Mouse (Mus musculus) thymus, postnatal 4 days (tissue): Measurements from ENCODE around the gene Chst14.

Experiments
- DNase-seq: peaks from one replicate; pipeline ENCODE4 v3.0.0; 2021

Chst14 gene

DNA sequence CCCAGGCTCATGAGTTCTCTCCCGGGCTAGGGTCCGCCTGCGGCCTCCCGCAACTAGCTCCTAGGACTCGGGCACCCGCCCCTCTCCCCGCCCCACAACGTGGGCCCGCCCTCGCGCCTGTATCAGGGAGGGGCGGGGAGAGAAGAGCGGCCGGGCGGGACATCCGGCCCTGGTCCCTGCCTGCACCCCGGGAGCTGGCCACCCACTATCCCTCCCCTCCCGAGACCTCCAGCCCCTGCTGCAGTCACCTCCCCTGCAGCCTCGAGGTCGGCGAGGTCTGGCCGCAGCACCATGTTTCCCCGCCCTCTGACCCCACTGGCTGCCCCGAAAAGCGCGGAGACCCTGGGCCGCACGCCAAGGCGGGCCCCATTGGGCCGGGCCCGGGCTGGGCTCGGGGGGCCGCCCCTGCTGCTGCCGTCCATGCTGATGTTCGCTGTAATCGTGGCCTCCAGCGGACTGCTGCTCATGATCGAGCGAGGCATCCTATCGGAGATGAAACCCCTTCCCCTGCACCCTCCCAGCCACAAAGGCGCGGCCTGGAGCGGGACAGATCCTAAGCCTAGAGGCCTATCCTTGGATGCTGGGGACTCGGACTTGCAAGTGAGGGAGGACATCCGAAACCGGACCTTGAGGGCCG lies at the start of gene Chst14:
Chst14 (plus strand) TSS at position 136 of the 637 bp plus-strand sequence.
- DNase-seq, result peak; percentile 79

DNA sequence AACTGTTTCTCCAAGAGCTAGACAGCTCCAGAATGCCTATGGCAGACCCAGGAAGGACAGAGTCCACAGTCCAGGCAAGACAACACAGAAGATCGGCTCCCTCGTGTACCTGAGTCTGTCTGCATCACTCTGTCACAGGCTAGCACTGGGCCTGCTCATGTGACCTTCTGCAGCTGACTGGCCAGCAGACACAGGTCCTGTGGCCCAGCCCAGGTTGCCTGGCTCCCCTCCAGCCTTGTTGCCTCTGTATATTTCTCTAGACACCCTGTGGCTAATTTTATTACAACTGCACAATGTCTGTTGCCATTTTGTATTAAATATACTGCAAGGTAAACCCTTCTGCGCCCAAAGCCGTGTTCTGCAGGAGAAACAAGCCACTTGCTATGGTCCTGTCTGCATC lies 45.3 kb upstream of the Chst14 start:
- no peak for DNase-seq

DNA sequence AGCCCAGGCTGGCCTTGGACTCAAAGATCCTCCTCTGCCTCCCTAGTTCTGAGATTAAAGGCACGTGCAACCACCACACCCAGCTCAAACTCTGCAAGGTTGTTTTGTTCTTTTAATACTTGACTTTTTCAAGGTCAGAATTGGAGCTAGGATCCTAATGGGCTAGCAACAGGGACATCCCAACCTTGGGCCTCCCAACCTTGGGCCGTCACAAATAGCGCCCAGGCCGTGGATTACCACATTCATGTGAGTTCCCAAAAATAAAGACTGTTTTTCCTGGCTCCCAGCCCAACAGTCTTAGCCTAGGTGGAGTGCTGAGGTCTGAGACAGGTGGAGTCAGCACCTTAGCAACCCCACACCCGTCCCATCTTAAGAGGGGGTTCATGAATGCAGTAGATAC lies 44.3 kb upstream of the Chst14 start:
- no peak for DNase-seq

DNA sequence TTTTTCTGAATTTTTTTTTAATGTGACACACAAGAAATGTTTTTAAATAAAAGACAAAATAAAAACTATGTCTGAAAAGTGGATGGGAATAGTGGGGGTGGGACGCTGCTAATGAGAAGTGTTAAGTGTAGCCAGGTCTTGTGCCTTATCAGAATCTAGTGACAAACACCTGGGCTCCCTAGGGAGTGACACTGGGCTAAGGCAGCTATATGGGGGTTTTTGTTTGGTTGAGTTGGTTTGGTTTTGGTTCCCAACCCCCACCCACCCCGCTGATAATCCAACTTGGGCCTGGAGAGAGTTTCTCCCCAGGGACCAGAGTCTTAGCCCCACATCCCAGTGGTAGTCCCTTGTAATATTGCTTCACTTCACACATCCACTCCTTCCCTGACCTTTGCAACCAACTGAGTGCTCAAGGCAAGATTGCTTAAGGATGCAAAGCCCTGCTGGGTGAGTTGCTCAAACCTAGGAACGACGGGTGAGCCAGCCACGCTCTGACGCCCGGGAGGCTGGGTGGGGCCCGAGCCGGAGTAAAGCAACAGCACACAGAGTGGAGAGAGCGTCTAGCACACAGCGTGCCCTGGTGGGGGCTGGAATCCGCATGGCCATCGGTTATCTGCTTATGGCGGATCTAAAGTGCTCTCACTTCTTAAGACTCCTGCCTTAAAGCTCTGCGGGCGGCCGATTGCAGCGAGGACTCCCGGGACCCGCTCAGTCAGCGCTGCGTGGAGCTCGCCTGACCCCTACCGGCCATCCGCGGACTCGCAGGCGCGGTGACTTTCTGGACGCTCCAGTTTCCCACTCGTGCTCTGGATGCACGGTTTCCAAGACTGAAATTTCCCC lies 43.2 kb upstream of the Chst14 start:
- peak; percentile 92 for DNase-seq

DNA sequence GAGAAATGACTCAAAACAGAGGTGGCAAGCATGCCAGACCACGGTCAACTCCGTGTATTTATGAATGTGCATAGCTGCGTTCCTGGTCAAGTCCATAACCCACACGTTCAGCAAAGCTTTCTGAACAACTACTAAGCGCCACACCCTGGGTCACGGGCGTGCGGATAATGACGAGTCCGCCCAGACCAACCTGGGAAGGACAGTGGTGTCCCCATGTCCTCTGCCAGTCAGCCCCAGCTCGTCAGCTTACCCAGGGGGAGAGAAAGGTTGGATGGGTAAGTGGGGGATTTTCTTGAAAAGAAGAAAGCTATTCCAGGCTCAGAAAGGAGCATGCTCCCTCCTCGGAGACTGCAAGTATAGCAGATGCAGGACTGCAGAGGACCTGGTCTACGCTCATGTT lies 38.9 kb upstream of the Chst14 start:
- DNase-seq, result no peak

DNA sequence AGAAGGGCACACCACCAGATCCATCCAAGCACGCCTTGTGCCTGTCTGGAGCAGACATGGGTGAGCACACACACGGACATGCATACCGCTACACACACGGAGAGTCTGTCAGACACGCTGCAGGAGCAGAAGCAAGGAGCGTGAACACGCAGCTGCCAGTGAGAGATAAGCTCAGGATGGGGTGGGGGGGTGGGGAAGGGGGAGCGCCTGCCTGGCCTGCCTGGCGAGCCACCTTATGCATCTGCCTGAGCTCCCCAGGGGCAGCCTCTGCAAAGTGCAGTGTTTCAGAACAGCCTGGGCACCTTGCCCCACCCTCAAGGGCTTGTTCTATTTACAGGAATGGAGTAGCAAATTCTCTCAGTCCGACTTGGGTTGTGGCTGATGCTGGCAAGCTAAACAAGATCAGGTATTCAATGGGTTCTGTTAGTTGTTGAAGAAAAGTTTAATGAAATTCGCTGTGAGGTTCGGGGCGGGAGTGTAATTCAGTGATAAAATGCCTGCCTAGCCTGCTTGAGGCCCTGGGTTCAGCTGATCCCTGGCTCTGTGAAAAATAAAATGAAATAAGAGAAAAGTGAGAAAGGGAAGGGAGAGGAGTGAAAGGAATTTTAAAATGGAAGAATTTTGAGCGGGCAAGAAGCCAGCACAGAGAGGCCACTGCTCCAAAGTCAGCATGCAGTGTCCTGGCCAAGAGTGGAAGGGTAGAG lies 38.3 kb upstream of the Chst14 start:
- DNase-seq, result no peak

DNA sequence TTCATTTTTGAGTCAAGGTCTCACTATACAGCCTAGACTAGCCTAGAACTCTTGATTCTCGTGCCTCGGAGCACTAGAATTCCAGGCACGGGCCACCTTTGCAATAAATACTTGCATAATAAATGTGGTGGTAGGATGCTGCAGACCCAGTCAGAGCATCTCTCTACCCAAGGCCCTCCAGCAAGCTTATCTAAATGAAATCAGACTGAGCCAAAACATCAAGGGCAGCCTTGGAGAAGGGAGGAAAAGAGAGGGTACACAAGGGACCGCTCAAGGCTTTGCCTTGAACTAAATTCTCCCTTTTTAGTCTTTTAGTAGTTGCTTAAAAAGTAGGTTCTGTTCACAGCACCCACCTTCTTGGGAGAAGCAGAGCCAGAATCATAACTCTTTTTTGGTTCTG lies 35.1 kb upstream of the Chst14 start:
- no peak for DNase-seq

GRCm38 (mm10) chr2:118895990-118896913 lies 30.0 kb upstream of the Chst14 start:
- DNase-seq, result peak; percentile 73

GRCm38 (mm10) chr2:118896914-118897291 lies 29.4 kb upstream of the Chst14 start:
- peak; percentile 54 for DNase-seq

- DNase-seq, result no peak
Measured at GRCm38 (mm10) chr2:118897392-118897791, 28.9 kb upstream of the Chst14 start.

DNA sequence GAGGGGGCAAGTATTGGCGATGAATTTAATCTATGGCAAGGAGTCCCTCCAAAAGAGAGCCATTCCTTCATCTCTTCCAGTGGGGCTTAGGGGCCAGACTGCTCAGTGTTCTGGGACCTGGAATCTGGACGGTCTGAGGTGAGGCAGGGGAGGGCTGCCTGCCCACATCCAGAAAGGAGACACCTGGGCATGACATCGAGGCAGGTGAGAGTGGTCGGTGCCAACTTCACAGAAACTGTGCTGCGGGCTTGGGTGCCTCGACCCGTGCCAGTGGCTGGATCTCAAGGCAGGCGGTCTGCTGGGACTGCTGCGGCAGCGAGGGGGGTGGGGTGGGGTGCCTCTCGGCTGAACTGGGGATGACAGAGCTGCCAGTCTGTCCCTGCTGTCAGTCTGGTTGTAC lies 28.5 kb upstream of the Chst14 start:
- no peak for DNase-seq

DNA sequence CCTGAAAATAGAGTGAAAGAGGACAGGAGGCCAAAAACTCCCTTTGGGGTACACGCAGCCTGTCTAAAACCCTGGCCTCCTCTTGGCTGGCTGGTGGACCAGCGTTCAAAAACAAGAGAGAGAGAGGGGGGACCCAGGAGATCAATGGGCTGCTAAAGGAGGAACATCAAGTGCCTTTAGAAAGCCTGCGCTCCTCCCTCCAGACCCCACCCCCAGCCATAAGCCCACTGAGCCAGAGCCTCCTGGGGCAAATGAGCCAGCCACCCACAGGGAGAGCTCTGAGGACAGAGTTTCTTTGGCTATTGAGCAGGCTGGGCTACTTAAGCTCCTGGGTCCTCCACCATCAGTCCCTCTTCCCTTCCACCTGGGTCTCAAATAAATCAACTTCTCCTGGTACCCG lies 27.5 kb upstream of the Chst14 start:
- DNase-seq, result no peak

- DNase-seq, result no peak
Measured at GRCm38 (mm10) chr2:118899306-118899705, 27.0 kb upstream of the Chst14 start.

DNA sequence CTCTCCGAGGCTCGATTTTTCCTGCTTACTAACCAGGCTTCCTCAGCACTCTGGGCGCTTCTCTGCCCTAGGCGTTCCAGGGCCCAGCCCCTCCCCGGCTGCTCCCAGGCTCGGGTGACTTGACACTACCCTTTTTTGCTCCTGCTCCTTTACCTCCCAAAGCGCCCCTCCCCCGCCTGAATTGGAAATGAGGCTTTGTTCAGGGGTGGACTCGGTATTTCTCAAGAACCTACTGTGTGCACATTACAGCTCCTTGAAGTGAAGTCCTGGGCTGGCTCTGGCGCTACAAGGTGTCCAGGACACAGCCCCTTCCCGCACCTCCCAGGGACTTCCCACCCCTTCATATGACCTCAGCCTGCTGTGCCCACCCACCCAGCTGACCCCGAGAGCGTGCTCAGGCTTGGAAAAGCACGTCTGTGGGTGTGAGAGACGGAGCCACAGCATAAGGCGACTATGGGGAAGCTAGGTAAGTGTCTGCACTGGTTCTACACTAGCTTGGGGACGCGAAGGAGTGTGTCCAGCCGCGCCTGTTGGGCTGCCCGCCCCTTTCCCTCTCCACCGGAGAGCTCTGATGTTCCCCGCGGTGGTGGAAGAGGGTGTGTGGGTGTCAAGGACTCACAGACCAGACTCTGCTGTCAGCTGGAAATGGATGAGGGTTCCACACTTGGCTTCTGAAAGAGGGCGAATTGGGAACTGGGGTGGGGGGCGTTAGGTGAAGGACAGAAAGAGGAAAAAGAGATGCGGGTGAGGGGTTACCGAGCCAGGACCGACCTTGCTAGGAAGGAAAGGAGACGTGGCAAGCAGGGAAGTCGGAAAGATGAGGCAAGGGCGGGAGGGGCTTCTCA lies 26.1 kb upstream of the Chst14 start, which contains the start of gene Bahd1:
Bahd1 (plus strand) TSS at position 397 of the 845 bp plus-strand sequence.
- DNase-seq, result peak; percentile 50

DNA sequence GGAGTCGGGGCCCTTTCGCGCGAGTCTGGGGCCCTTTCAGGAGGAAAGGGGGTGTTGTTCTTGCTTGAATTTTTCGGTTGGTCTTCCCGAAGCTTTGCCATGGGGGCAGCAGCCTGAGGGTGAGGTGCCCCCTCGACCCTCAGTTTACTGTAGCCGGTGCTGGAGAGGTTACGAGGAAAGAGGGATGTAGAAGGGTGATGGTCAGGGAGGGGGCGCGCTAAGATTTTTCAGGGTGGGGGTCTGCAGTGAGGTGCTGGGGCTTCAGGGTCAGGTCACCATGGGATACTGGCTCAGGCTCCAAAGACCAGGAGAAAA lies 25.5 kb upstream of the Chst14 start:
- peak; percentile 43 for DNase-seq

DNA sequence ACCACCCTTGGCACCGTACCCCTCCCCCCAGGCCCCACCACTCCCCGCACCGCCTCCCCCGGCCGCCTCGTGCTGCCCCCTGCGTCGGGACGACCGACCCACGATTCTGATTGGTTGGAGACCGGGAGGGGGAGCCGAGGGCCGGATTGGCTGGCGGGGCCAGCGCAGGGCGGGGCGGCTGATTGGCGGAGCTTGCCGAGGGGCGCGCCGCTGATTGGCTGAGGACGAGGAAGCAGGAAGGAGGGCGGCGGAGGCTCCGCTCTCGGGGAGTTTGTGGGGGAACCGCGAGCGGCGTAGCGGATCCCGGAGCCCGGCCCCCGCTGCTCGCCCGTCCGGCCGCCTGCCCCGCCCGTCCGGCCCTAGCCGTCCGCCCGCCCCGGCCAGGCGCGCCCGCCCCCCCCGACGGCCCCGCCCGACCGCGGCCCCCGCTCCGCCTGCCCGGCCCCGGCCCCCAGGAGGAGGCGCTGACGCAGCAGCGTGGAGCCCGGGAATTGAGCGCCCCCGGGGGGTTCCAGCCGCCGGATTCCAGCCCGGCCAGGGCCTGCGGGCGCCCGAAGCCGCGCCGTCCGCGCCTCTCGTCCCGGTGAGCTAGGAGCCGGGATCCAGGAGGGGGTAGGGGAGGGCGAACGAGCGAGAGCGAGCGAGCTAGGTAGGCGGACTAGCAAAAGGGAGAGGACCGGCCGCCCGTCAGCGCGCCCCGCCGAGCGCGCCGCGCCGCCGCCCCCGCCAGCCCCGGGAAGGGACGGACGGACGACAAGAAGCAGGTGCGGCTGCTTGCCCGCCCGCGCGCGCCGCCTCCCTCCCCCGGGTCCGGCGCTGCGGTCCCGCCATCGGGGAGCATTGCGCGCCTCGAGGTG lies 24.9 kb upstream of the Chst14 start:
- DNase-seq, result peak; percentile 98

DNA sequence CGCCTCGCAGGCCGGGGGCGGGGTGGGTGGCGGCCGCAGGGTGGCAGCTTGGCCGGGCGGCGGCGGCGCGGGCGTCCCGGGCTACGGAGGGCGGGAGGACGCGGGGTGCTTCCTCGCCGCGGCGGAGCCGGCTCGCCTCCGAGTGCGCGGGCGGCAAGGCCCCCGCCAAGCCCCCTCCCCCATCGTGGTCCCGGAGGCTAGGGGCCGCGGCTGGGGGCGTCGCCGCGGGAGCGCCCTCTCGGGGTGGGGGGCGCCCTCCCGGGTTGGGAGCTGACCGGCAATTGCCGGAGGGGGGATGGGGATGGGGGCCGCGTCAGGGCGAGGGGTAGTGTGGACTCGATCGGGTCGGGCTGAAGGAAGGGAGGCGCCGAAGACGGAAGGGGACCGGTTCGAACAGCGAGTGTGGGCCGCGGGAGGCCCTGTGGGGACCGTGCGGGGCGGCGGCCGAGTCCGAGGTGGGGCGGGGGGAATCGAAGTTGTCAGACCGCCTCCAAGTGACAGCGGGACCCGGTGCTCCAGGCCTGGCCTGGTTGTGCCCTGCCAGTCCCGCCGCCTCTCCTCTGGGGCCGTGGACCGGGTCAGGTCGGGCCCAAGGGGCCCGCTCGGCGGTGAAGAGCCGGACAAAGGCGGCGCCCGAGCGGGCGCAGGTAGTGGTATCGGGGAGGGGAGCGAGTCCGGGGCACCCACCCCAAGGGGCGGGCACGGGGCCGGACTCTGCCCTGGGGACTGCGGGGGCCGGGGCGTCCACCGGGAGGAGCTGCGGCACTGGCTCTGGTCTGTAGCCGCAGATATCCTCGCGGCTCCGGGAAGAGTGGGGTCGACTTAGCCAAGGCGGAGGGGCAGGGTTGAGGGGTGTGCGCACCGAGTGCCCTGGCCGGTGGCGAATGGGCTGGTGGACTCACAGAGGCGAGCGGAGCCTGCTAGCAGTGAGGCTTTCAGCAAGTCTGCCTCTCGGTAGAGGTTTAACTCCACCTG lies 24.0 kb upstream of the Chst14 start:
- no peak for DNase-seq

- DNase-seq, result no peak
Measured at GRCm38 (mm10) chr2:118903333-118903741, 23.0 kb upstream of the Chst14 start.

DNA sequence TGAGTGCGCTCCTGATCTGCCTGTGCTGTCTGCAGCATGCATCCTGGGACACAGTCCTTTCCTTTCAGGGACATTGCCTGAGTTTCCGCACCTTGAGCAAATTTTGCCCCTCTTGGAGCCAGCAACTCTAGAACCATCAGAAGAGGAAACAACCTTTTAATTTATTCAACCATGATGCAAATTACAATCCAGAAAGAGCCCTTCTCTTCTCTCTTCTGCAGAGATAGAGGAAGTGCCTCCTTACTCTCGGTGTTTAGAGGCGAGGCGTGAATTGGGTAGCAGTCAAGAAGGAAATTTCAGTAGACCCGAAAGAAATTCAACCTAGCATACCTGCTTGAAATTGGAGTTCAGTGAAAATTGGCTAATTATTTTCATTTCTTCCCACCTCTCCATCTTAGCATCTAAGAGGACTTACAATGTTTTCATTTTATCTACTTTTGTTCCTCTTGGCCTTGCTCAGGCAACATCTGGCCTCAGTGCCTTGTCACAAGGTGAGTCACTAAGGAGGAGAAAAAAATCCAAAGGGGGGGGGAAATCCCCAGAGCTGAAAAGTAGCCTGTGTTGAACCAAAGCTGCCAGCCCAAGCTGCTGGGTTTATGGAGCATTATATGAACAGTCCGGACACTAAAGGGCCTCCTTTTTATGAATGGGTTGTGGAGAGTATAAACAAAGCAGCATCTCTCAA lies 20.7 kb upstream of the Chst14 start:
- no peak for DNase-seq
